Mouse (Mus musculus) CH12.LX (cell line): ENCODE data around the gene Pptc7. TPM values are rescaled to one million over a fixed set of nuclear protein-coding genes. Genes with fewer than 3 reads are reported as not detected.

ENCODE experiments used
- DNase-seq: peaks from one replicate; pipeline ENCODE4 v3.0.0-alpha.2; 2013; ENCODE audit errors: extremely low read depth
- H3K27ac ChIP-seq: 2 replicates; pipeline ENCODE4 v1.5.1; 2012; ENCODE audit warnings: low read depth, mild to moderate bottlenecking, control low read depth, moderate library complexity; ENCODE audit not compliant: insufficient read depth
- H3K27me3 ChIP-seq: replicated peaks from 2 replicates; pipeline ENCODE3; 2012; ENCODE audit warnings: inconsistent platforms
- H3K36me3 ChIP-seq, 2 experiments: replicated peaks in 1 of 2; 2 replicates each; pipeline versions ENCODE3 to v1.6.1; 2012; ENCODE audit warnings: inconsistent platforms in 1 of 2, low read length in 1 of 2, mild to moderate bottlenecking in 1 of 2, mixed read lengths in 1 of 2, moderate library complexity in 1 of 2; ENCODE audit not compliant: control insufficient read depth in 1 of 2, insufficient read depth in 1 of 2
- H3K4me1 ChIP-seq, 2 experiments: 2 replicates each; pipeline ENCODE4 v1.6.1; 2012; ENCODE audit warnings: inconsistent platforms in 1 of 2, moderate library complexity in 1 of 2; ENCODE audit not compliant: insufficient read depth in 2 of 2, control insufficient read depth in 1 of 2
- H3K4me2 ChIP-seq: 2 replicates; pipeline ENCODE4 v1.6.1; 2012; ENCODE audit warnings: low read depth, mild to moderate bottlenecking, control low read depth; ENCODE audit not compliant: poor library complexity, insufficient read depth, severe bottlenecking
- H3K4me3 ChIP-seq, 3 experiments: fragments of 150-350 bp in 1 of 3; sonication (generic) in 1 of 3; replicated peaks in 1 of 3; 2 replicates each; pipeline versions ENCODE3 to v1.5.1; 2011 to 2012; ENCODE audit warnings: low read depth in 2 of 3, low read length in 2 of 3, mild to moderate bottlenecking in 2 of 3, moderate library complexity in 2 of 3, control low read depth in 1 of 3, improper control_type of control experiment in 1 of 3, inconsistent platforms in 1 of 3, mixed read lengths in 1 of 3; ENCODE audit not compliant: poor library complexity in 1 of 3
- H3K79me2 ChIP-seq: replicated peaks from 2 replicates; pipeline ENCODE4 v1.6.1; 2012; ENCODE audit warnings: mild to moderate bottlenecking, moderate library complexity; ENCODE audit not compliant: control insufficient read depth, poor library complexity, insufficient read depth, severe bottlenecking; ENCODE audit errors: extremely low read depth
- H3K9ac ChIP-seq: 2 replicates; pipeline ENCODE4 v1.6.1; 2012; ENCODE audit warnings: low read depth, mild to moderate bottlenecking, control low read depth, moderate library complexity; ENCODE audit not compliant: insufficient read depth
- H3K9me3 ChIP-seq: replicated peaks from 2 replicates; pipeline ENCODE3; 2012; ENCODE audit warnings: low read length, inconsistent platforms, mixed read lengths
- BHLHE40 ChIP-seq: IDR thresholded peaks from 2 replicates; pipeline ENCODE4 v1.6.1; 2011; ENCODE audit warnings: mild to moderate bottlenecking, low read depth, low read length, improper control_type of control experiment
- E2F4 ChIP-seq: IDR thresholded peaks from 2 replicates; pipeline ENCODE4 v1.6.1; 2011; ENCODE audit warnings: low read depth, low read length, improper control_type of control experiment; ENCODE audit not compliant: insufficient replicate concordance
- ELF1 ChIP-seq: IDR thresholded peaks from 2 replicates; pipeline ENCODE4 v1.6.1; 2014; ENCODE audit warnings: low read depth, mild to moderate bottlenecking, inconsistent platforms, low read length, improper control_type of control experiment
- EP300 ChIP-seq: IDR thresholded peaks from 2 replicates; pipeline ENCODE4 v1.6.1; 2011; ENCODE audit warnings: low read length, improper control_type of control experiment
- ETS1 ChIP-seq: conservative IDR thresholded peaks from 2 replicates; pipeline ENCODE4 v1.6.1; 2012; ENCODE audit warnings: low read depth, mild to moderate bottlenecking, inconsistent platforms, low read length, improper control_type of control experiment, moderate library complexity
- IRF4 ChIP-seq: IDR thresholded peaks from 2 replicates; pipeline ENCODE4 v1.6.1; 2014; ENCODE audit warnings: low read depth, mild to moderate bottlenecking, inconsistent platforms, low read length, improper control_type of control experiment
- JUND ChIP-seq: conservative IDR thresholded peaks from 2 replicates; pipeline ENCODE4 v1.6.1; 2011; ENCODE audit warnings: low read depth, low read length, improper control_type of control experiment
- KAT2A ChIP-seq: IDR thresholded peaks from 2 replicates; pipeline ENCODE4 v1.6.1; 2012; ENCODE audit warnings: low read length, improper control_type of control experiment, inconsistent platforms; ENCODE audit not compliant: insufficient replicate concordance
- MAFK ChIP-seq: IDR thresholded peaks from 2 replicates; pipeline ENCODE4 v1.6.1; 2011; ENCODE audit warnings: low read length, improper control_type of control experiment; ENCODE audit not compliant: insufficient replicate concordance
- MAX ChIP-seq: IDR thresholded peaks from 2 replicates; pipeline ENCODE4 v1.6.1; 2011; ENCODE audit warnings: low read length, improper control_type of control experiment
- MYC ChIP-seq: IDR thresholded peaks from 2 replicates; pipeline ENCODE4 v1.6.1; 2011; ENCODE audit warnings: low read depth, mild to moderate bottlenecking, improper control_type of control experiment, low read length
- POLR2A ChIP-seq: IDR thresholded peaks from 2 replicates; pipeline ENCODE4 v1.6.1; 2011; ENCODE audit warnings: low read depth, mild to moderate bottlenecking, improper control_type of control experiment, low read length
- RAD21 ChIP-seq: IDR thresholded peaks from 2 replicates; pipeline ENCODE4 v1.6.1; 2011; ENCODE audit warnings: low read depth, mild to moderate bottlenecking, low read length, improper control_type of control experiment, moderate library complexity
- RCOR1 ChIP-seq: conservative IDR thresholded peaks from 2 replicates; pipeline ENCODE4 v1.6.1; 2012; ENCODE audit warnings: low read depth, mild to moderate bottlenecking, inconsistent platforms, low read length, improper control_type of control experiment
- TCF12 ChIP-seq: IDR thresholded peaks from 2 replicates; pipeline ENCODE4 v1.6.1; 2014; ENCODE audit warnings: low read depth, mild to moderate bottlenecking, inconsistent platforms, low read length, improper control_type of control experiment
- UBTF ChIP-seq: IDR thresholded peaks from 2 replicates; pipeline ENCODE4 v1.6.1; 2012; ENCODE audit warnings: low read depth, mild to moderate bottlenecking, inconsistent platforms, low read length, improper control_type of control experiment, moderate library complexity
- USF1 ChIP-seq: IDR thresholded peaks from 2 replicates; pipeline ENCODE4 v1.6.1; 2014; ENCODE audit warnings: low read depth, mild to moderate bottlenecking, inconsistent platforms, low read length, improper control_type of control experiment
- USF2 ChIP-seq: conservative IDR thresholded peaks from 2 replicates; pipeline ENCODE4 v1.6.1; 2011; ENCODE audit warnings: low read depth, low read length, improper control_type of control experiment
- dilution Hi-C: fragments of 300-500 bp; cut with MboI; formaldehyde crosslinking; loops from 2 replicates; pipeline ENCODE4 v1.14.3; 2020; ENCODE audit warnings: low sequenced_read_pairs; ENCODE audit not compliant: extremely low pct_unique_long_range_greater_than_20kb, extremely low pct_ligation_motif_present
- in situ Hi-C: fragments of 300-500 bp; cut with MboI; formaldehyde crosslinking; loops from 3 replicates; pipeline ENCODE4 v1.14.3; 2019; ENCODE audit warnings: low sequenced_read_pairs, low pct_ligation_motif_present, low pct_unique_long_range_greater_than_20kb, mixed read lengths
- polyA plus RNA-seq: library from polyadenylated mRNA; unstranded; fragments of >175 nt; gene quantifications from 2 replicates; pipeline ENCODE4 v1.2.1, GENCODE M21; 2012; ENCODE audit warnings: low read depth; ENCODE audit not compliant: insufficient read length
- total RNA-seq, 2 experiments: library from RNA; depleted of rRNA; stranded (reverse); fragments of 300-350 nt in 1 of 2; fragments of >200 nt in 1 of 2; gene quantifications; 2 replicates each; pipeline ENCODE4 v1.2.3; 2012 to 2014

The Pptc7 gene
- total and polyA plus RNA-seq, 3 experiments = 17.1 to 25.9 (median 23.6) TPM

- in situ Hi-C loops = loop anchor here (5.0 to 25.0 kb wide), 2 partner anchors 43 to 137 kb away; partner anchors contain the start of gene Ccdc63
Measured at GRCm38 (mm10) chr5:122274785-122275184, 9.4 kb upstream of the Pptc7 start.

GRCm38 (mm10) chr5:122278946-122279345 is 5.2 kb upstream of the Pptc7 start:
- no peak overlapping the region for H3K4me2 ChIP-seq
- no peak overlapping the region for H3K4me3 ChIP-seq
- dilution Hi-C loops (no loop called here), in situ Hi-C loops (no loop called here)
- H3K79me2 ChIP-seq = no peaks in the 10 kb centered on the region
- H3K27ac ChIP-seq = no peak overlapping the region
- no peak for TF ChIP-seq UBTF
- TF ChIP-seq USF2 = no peak
- TF ChIP-seq EP300 = no peak
- TF ChIP-seq ETS1 = no peak
- TF ChIP-seq JUND = no peak
- no peak for TF ChIP-seq BHLHE40
- H3K27me3 ChIP-seq = no peaks in the 10 kb centered on the region
- H3K36me3 ChIP-seq = no peaks in the 10 kb centered on the region
- no peaks in the 10 kb centered on the region for H3K9me3 ChIP-seq
- H3K9ac ChIP-seq = no peak overlapping the region
- DNase-seq = no peak
- peaks cover 8 to 28% of the 10 kb centered on the region in 2 experiments for H3K4me1 ChIP-seq

More at GRCm38 (mm10) chr5:122274785-122275184, 9.4 kb upstream of the Pptc7 start:
- no peak overlapping the region for H3K27ac ChIP-seq
- TF ChIP-seq TCF12 = peak; percentile 53
- TF ChIP-seq IRF4 = peak; percentile 37; the same call in 1 of the 2 replicates
- peak; percentile 86 for TF ChIP-seq MAX
- TF ChIP-seq ELF1 = peak; percentile 73
- 0 out of 2 replicates have a peak, but pooled peaks have one; percentile 30 for TF ChIP-seq RCOR1
- TF ChIP-seq USF1 = peak; percentile 88
- no peak for TF ChIP-seq MYC
- TF ChIP-seq POLR2A = peak; percentile 23; the same call in 1 of the 2 replicates
- TF ChIP-seq ETS1 = peak; percentile 26; the same call in 1 of the 2 replicates
- peak; percentile 50 for TF ChIP-seq EP300
- TF ChIP-seq RAD21 = no peak
- TF ChIP-seq USF2 = peak; percentile 88
- TF ChIP-seq E2F4 = no peak
- TF ChIP-seq MAFK = 0 out of 2 replicates have a peak, but pooled peaks have one; percentile 24
- peak; percentile 88 for TF ChIP-seq BHLHE40
- no peak for TF ChIP-seq KAT2A
- H3K9me3 ChIP-seq = no peaks in the 10 kb centered on the region
- peaks cover 8 to 30% of the 10 kb centered on the region in 2 experiments for H3K4me1 ChIP-seq
- H3K27me3 ChIP-seq = no peaks in the 10 kb centered on the region
- 0 out of 2 replicates have a peak overlapping the region, but pooled peaks have one; percentile 25 for H3K4me2 ChIP-seq
- no peaks in the 10 kb centered on the region for H3K36me3 ChIP-seq
- peak; percentile 96 for DNase-seq
- dilution Hi-C loops = no loop called here
- no peak overlapping the region for H3K4me3 ChIP-seq
- H3K9ac ChIP-seq = no peak overlapping the region
- H3K79me2 ChIP-seq = no peaks in the 10 kb centered on the region
